Comparison of ENCODE assay signal across 18 mouse cellular contexts in the genomic region with DNA sequence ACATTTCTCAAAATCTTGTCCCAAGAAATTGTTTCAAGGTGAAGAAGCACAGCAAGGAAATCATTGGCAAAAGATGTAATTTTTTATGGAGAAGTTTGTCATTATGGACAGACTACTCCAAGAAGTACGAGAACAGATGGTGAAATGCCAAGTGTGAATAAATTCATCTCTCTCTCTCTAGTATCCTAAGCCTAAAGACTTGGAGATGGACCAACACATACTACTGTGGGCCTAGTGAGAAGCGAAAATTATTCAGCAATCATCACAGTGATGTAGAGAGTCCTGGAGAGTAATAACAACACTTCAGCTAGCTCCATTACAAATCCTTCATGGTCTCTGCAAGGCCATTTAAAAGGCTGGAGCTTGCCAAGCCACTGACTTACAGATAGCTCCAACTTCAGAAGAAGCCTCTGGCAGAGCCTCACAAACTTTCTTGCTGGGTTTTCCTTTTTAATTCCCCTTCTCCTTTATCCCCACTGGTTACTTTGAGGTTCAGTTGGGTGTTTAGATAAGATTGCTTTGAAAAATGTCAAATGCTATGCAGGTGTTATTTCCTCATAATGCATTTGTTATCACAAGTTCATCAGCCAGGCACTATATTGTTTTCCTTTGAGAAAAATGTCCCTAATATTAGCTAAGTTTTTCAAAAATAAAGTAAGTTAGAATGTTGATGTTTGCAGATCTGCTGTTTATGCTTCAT.
DNase-seq lines count a peak whose midpoint lies in the region; ATAC-seq lines count a peak whose summit lies in the region.
"Had no signal": no experiment of that assay in that cellular context is flagged by ENCODE, and none has a peak within 500 bp of the region (broad histone marks: within the 10 kb centered on the region; RNA-seq: fewer than 3 reads in every experiment).

No protein-coding gene starts in this region.

- DNase-seq in cerebellum, postnatal 10 days = peak; percentile 30 to 33
- no peak for DNase-seq in cerebellum, postnatal 4 days (ENCODE audit: low spot score in 2 of 2)
- DNase-seq in frontal cortex, adult 2 months (ENCODE audit: extremely low spot score in 1 of 2, low spot score in 1 of 2) = peak; percentile 4 to 58
- DNase-seq in frontal cortex, postnatal 25 days (ENCODE audit: low spot score in 2 of 2) = no peak
- DNase-seq in right cerebral cortex, adult 2 months (ENCODE audit: low spot score in 2 of 2) = peak; percentile 5 to 15
- DNase-seq in right cerebral cortex, postnatal 14 days = no peak
- DNase-seq: adrenal gland, postnatal 14 days; cerebellum, adult 11 months; cerebellum, adult 9-11 months; gastrocnemius, adult 2 months; heart, postnatal 36 days; kidney, adult 9 months; kidney, postnatal 14 days; lung, postnatal 4 days; thymus, adult 18-20 months; thymus, postnatal 36 days had no signal

- ATAC-seq in megakaryocyte-erythroid progenitor cell, adult 5-6 weeks (replicated peaks; ENCODE audit: low FRiP score, low TSS enrichment, poor library complexity, severe bottlenecking) = no peak
- ATAC-seq: intestine, embryonic 16.5 days had no signal

Comparison
In these comparisons a context has a peak if more than half of its experiments do, and no peak if none do; other contexts are left out.
1. DNase-seq: peak in cerebellum, postnatal 10 days (2 of 2), frontal cortex, adult 2 months (2 of 2) and right cerebral cortex, adult 2 months (2 of 2); none in cerebellum, postnatal 4 days (0 of 2), frontal cortex, postnatal 25 days (0 of 2) and right cerebral cortex, postnatal 14 days (single experiment).